ENCODE assay signal across 17 mouse cellular contexts in the genomic region with DNA sequence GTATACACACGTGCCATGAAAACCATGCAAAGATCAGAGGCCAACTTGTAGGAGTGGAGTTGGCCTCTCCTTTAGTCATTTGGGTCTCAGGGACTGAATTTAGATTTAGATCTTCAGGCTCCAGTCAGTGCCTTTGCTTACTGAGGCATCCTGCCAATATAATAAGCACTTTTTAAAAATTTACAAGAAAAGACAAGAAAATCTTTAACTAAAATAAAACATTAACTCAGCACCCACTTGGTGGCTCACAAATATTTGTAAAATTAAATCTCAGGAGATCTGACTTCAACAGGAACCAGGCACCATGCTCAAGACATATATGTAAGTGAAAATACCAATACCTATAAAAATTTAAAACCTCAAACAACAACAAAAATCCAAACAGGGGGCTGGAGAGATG. TPM values are rescaled to one million over a fixed set of nuclear protein-coding genes. Genes with fewer than 3 reads are reported as not detected.
"Had no signal": no experiment of that assay in that cellular context is flagged by ENCODE, and none has a peak within 500 bp of the region (broad histone marks: within the 10 kb centered on the region; RNA-seq: fewer than 3 reads in every experiment).

No protein-coding gene starts in this region.

- H3K4me1 ChIP-seq: neural tube, embryonic 13.5 days; neural tube, embryonic 15.5 days; stomach, embryonic 15.5 days had no signal

- H3K27ac ChIP-seq: neural tube, embryonic 13.5 days; neural tube, embryonic 15.5 days; stomach, embryonic 15.5 days; stomach, postnatal 0 days had no signal

- H3K4me3 ChIP-seq: neural tube, embryonic 13.5 days; neural tube, embryonic 15.5 days; stomach, embryonic 15.5 days had no signal

- DNase-seq: retina, postnatal 1 day; right cerebral cortex, adult 18-20 months; right cerebral cortex, postnatal 14 days; right cerebral cortex, postnatal 25 days; right cerebral cortex, postnatal 4 days; spleen, adult 18-20 months; thymus, adult 18-20 months; thymus, adult 2 months; thymus, postnatal 14 days; thymus, postnatal 25 days; thymus, postnatal 36 days; thymus, postnatal 4 days had no signal

- H3K27me3 ChIP-seq: neural tube, embryonic 13.5 days; neural tube, embryonic 15.5 days; stomach, embryonic 15.5 days had no signal

- H3K4me2 ChIP-seq: neural tube, embryonic 13.5 days; neural tube, embryonic 15.5 days; stomach, embryonic 15.5 days had no signal

- H3K9ac ChIP-seq: neural tube, embryonic 13.5 days; neural tube, embryonic 15.5 days; stomach, embryonic 15.5 days had no signal

- H3K9me3 ChIP-seq: neural tube, embryonic 13.5 days; neural tube, embryonic 15.5 days; stomach, embryonic 15.5 days had no signal

RNA-seq across cellular contexts. Expression of gene C77080, which starts 59.7 kb away (rescaled TPM):
- total RNA-seq: neutrophil, adult 5-6 weeks had no signal
